Mouse (Mus musculus) left cerebral cortex, adult 8-10 months (tissue): ENCODE data around the gene Dna2. TPM values are rescaled to one million over a fixed set of nuclear protein-coding genes. Genes with fewer than 3 reads are reported as not detected.

ENCODE experiments used
- DNase-seq, 2 experiments: peaks; one replicate each; pipeline ENCODE4 v3.0.0; 2022; ENCODE audit warnings: low spot score in 2 of 2
- total RNA-seq, 4 experiments: library from RNA; stranded (reverse); gene quantifications; 2 replicates each; pipeline ENCODE4 v1.2.4; 2022

The Dna2 gene
- total RNA-seq, 4 experiments from 2014 or later, result 1.1 to 2.3 (median 2.0) TPM

DNA sequence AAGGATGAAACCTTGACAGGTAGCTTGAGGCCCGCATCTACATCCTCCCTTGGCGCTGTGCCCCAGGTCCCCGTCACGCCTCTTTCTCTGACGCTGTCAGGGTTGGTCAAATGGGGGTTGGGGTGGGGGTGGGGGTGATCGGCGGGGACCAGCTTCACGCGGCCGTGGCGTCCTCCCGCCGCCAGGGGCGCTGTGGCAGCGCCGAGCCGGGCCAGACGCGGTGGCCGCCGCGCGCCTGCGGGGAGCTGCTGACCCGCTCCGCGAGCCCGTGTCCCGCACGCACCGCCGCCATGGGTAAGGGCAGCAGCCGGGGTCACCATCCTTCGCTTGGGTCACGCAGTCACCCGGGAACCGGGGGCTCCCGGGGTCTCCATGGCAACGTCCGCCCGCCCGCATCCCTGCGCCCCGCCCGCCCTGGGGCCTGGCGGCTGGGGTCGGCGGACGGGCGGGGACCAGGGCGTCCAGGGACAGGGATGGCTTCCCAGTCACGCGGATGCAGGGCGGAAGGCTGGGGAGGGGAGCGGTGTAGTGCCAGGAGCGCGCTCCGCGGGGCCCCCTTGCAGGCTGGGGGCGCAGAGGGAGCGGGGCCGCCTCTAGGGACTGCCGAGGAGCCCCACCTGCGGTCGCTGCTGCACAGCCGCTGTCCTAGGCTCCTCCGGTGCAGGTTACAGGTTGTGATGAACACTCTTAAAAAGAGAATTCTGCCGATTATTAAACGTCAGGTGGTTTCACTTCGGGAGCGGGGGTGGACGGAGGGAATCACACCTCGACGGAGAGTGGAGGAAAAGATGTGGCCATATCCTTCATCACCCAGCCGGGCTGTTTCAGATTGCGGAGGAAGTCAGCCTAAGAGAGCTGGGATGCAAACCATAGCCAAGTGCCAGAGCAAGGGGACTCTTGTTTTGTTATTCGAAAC, 33.5 kb downstream of the Dna2 start, which contains the start of gene Rufy2:
Rufy2 (plus strand) TSS at position 185 of the 916 bp plus-strand sequence.
- DNase-seq, result peak; percentile 82 to 86

DNA sequence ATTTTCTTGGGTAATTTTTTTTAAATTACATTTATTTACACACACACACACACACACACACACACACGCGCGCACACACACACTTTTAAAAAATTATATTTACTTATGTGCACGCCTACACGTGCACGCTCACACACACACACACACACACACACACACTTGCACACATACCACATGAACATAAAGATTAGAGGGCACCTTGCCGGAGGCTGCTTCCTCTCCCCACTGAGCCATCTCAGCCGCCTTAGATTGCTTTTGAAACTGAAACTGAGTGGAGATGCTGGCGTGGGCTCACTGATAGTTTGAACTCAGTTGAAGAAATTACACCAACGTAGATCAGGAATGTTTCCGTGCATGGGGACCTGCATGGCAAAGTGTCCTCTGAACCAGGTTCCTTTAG, 37.2 kb downstream of the Dna2 start:
- no peak for DNase-seq

DNA sequence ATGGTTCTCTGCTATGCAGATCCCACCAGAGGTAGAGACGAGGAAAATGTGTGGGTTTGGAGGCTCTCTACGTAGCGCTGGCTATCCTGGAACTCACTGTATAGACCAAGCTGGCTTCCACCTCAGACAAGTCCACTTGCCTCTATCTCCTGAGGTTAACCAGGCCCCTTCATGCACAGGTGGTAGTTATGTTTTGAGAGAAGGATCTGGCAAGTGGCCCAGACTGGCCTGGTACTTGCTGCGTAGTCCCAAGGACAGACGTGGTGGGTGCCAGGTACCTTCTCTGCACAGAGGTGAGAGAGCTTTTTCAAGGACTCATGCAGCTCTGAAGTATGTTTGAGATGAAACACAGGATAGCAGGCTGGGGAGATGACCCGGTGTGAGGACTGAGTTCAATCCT, 37.7 kb downstream of the Dna2 start:
- DNase-seq, result no peak

DNA sequence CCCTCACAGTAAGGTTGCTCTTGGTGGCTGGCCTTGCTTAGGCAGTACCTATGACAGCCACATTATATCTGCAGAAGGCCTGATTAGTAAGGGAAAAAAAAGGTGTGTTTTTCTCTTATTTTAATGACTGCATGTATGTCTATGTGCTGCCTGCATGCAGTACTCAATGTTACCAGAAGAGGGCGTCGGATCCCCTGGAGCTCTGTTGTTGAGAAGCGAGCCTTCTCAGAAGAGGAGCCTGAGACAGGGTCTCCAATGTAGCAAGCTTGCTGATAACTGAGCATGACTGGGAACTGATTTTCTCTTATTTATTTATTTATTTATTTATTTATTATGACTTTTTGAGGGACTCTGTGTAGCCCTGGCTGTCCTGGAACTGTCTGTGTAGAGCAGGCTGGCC, 40.5 kb downstream of the Dna2 start:
- no peak for DNase-seq

DNA sequence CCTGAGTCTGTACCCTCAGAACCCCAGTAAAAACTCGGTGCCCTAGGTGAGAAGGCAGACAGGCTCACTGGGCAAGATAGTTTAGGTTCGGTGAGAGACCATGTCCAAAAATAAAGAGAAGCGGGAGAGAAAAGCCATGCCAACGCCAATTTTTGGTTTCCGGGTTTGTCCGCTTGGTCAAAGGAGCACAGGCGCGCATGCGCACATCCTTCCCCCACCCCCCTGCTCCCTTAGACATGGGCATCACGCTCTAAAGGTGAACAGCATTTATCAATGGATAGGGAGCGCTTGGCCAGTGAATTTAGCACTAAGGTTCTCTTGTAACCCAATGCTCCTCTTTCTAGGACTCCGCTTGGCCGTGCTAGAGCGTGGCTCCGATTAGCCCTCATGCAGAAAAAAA, 43.8 kb downstream of the Dna2 start:
- DNase-seq, result no peak

DNA sequence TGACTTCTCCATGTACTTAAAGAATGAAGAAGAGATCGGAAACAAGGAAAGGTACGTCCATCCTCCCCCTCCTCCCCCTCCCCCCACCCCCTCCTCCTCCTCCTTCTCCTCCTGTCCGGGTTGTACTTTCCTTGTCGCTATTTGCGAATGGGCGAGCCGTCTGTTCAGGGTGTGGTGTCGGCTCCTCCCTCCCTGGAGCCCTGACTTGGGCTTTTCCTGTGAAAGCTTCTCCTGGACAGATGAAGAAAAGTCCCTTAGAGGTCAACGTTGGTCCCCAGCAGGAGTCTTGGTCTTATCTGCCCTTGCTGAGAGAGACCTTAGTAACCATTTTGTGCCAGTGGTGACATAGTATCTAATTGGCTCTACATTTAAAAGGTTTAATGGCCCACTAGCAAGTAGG, 47.2 kb downstream of the Dna2 start:
- no peak for DNase-seq

DNA sequence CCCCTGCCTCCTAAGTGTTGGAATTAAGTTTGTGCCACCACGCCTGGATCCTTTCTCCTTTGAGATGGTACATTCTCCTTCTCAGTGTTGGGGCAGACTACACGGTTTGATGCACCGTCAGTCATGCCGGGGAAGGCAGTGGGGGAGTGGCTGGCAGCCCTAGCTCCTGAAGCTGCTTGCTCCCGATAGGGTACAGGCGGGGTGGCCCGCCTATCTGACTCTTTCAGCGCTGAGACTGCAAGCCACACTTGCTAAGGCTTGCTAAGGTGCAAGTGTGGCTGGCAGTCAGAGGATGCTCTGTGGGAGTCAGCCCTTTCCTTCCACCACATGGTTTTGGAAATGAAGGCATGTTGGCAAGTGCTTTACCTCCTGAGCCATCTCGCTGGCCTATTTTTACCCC, 53.8 kb downstream of the Dna2 start:
- no peak for DNase-seq

DNA sequence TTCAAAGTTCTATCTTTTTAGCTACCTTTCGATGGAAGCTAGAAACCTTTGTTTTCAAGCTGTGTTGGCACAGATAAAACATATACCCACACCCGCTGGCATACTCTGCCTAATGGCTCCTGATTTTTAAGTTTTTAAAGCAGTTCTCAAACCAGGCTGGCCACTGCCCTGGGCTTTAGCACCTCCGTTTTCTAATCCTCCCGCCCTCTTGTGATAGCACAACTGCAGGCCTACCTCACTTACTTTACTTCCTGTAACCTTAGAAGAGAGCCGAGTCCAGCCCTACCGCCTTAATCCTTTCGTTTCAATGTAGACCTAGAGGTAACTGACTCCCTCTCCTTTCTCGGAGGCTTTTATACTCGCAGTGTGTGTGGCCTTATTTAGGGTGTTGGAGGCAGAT, 56.4 kb downstream of the Dna2 start:
- no peak for DNase-seq

DNA sequence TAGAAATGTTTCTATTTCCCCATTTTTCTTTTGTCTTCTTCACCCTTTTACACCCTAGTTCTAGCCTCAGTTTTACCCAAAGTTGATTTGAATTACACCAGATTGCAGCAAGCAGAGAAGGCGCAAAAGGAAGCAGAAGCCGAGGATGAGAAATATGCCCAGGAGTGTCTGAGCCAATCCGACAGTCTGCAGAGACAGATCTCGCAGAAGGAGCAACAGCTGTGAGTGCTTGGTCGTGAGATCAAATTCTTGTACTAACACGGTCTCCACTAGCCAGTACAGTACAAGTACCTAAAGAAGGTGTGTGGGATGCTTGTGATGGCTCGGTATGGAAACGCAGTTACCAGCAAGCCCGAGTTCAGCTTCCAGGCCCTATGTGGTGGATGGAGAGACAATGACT, 57.7 kb downstream of the Dna2 start:
- DNase-seq, result no peak

DNA sequence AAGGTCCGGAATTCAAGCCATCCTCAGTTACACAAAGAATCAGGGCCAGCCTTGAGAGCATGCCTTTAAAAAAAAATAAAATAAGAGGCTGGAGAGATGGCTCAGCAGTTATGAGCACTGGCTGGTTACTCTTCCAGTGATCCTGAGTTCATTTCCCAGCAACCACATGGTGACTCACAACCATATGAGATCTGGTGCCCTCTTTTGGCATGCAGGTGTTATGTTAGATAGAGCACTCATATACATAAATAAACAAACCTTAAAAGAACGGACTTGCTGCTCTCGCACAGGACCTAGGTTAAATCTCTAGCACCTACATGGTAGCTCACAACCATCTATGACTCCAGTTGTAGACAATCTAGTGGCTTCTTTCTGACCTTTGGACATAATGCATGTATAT, 61.4 kb downstream of the Dna2 start:
- no peak for DNase-seq

DNA sequence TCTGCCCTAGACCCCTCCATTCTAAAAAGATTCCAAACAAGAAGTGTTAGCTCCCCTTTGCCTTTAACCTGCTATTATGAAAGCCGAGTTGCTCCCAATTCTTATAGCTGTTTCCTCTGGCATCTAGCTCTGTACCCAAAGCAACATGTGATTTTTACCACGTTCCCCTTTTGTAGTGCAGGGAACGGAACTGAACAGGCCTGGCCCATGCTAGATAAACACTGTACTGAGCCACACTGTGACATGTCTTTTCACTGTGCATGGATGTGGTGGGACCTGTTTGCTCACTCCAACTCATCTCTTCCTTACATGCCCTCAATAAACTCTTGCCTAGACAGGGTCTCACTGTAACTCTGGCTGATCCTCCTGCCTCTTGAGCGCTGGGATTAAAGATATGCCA, 63.4 kb downstream of the Dna2 start:
- no peak for DNase-seq

DNA sequence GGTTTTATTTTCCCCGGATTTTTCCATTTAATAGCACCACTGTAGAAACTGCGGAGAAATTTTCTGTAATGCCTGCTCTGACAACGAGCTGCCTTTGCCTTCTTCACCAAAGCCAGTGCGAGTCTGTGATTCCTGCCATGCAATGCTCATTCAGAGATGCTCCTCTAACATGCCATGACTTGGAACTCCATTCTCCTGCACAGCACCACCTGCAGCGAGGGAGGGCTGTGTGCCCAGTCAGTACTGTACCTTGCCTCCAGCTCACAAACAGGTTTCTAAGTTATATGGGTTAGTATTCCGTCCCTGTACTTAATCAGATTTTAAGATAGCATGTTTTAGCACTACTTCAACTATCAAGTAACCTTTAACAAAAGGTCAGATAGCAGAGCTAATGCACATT, 64.7 kb downstream of the Dna2 start:
- DNase-seq, result no peak

DNA sequence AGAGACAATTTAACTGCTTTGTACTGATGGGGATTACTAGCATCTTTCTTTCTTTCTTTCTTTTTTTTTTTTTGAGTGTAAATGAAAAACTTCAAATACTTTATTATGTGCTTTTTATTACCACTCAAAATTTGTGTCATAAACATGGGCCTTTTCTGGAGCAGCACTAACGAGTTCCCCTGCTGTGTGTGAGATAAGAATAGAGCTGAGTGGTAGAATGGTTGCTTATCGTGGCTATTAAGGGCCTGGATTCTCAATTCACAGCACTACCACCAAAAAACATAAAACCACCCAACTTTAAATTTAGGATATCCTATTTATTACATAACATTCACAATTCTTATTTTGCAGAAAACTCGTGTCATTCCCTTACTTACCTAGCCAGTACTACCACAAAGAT, 66.7 kb downstream of the Dna2 start:
- DNase-seq, result no peak

DNA sequence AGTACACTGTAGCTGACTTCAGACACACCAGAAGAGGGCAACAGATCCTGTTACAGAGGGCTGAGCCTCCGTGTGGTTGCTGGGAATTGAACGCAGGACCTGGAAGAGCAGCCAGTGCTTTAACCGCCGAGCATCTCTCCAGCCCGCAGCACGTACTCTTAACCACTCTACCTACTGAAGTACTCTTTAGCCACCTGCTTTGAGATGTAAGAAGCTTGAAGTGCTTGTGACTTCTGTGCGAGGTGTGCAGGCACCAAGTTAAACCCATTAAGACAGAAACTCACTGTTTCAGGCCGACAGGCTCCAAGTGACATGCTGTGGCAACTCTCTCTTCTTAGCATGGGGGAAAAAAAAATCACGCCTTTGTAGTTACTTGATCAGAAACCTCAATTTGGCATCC, 67.3 kb downstream of the Dna2 start:
- DNase-seq, result no peak

DNA sequence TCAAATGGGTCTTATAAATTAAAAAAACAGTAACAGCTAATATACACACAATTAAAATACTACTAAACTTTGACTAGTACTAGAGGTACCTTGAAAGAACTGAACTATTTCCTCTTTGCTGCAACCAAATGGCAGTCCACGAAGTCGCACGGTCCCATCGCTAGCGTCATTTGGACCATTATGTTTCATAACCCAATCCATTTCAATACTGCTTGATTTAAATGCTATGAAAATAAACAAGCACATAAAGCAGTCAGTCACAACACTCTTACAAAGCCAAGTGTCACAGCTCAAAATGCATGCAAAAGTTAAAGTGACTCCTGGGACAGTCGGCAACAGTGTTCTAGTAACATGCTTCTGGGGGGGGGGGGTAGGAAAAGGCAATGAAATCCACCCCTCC, 72.5 kb downstream of the Dna2 start:
- no peak for DNase-seq

DNA sequence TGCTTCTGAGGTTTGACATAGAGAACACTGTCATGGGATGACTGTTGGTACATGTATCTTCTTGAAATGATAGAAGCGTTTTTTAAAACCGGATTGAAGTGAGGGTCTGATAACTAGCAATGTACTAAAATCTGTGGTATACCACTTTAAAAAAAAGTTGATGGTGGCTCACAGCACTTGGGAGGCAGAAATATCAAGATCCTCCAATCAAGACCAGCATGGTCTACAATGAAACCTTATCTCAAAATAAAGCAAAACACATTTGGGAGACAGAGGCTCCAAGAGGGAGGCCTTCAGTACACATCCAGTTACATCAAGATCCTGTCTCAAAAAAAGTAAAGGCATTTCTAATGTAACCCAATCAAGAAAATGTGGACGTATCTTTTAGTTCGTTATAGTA, 74.9 kb downstream of the Dna2 start:
- DNase-seq, result no peak

DNA sequence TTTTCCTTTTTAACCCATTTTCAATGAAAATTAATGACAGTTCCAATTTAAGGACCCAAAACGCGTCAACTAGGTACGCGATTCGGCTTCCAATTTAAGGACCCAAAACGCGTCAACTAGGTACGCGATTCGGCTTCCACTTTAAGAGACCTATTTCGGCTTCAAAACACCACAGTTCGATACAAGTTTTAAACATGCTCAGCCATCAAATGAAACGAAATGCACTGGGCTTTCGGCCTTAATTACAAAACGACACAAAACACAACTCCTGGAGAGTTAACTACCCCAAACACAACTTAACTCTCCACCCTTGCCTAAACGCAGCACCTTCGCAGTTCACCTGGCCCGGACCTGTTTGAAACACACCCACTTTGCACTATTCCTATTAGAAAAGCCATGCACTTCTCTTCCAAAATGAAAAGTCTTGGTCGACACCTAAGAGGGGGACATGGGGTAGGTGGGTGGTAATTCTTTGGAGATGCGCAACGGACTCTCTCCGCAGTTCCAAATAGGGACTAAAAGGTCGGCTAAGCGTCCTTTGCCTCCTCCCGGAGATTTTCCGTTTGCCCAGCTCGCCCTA, 75.8 kb downstream of the Dna2 start:
- no peak for DNase-seq

DNA sequence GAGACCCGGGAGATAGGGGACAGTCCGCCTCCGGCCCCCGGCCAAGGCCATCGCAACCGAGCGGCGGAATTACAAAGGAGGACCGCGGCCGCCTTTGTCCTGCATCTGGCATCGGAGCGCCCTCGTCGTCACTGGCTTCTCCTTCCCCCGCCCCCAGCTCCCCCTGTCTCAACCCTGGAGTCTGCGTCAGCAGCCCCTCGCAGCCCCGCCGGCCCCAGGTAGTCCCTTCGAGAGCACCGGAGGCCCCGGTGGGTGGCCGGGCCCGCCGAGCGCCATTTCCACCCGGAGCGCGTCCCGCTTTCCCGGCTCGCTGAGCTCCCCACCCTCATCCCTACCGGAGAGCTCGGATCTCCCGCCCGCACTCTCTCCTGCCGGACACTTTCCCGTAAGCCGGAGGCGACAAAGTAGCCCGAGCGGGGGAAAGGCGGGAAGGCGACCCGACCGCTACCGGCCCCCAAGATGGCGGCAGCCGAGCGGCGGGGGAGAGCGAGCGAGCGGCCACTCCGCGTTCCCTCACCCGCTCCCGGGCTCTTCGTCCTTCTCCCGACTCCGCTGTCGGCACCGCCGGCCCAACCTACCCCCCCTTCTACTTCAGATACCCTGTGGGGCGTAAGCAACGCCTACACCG, 76.4 kb downstream of the Dna2 start:
- DNase-seq, result peak; percentile 48 to 59
